Mouse (Mus musculus) midbrain, embryonic 15.5 days (tissue): ENCODE measurements at regions not wholly inside any gene's neighbourhood (a gene's known extent, or its start where the extent isn't known, plus 50 kb on each side); places are given as distances from the start of the nearest gene placed in this dataset.

Source experiments
- ATAC-seq: fragments of 200-750 bp; cut with Nextera tagmentation; replicated peaks from 2 replicates; pipeline ENCODE4 v1.8.0; 2017; ENCODE audit warnings: moderate TSS enrichment
- H3K27ac ChIP-seq: fragments of 300-500 bp; sonication (generic); 2 replicates; pipeline ENCODE4 v1.5.1; 2015; ENCODE audit warnings: mild to moderate bottlenecking, inconsistent platforms
- H3K27me3 ChIP-seq: fragments of 300-500 bp; sonication (generic); replicated peaks from 2 replicates; pipeline ENCODE4 v1.6.1; 2015; ENCODE audit warnings: inconsistent platforms
- H3K36me3 ChIP-seq: fragments of 300-500 bp; sonication (generic); replicated peaks from 2 replicates; pipeline ENCODE4 v1.6.1; 2015; ENCODE audit warnings: inconsistent platforms
- H3K4me1 ChIP-seq: fragments of 300-500 bp; sonication (generic); 2 replicates; pipeline ENCODE4 v1.6.1; 2015; ENCODE audit warnings: inconsistent platforms
- H3K4me2 ChIP-seq: fragments of 300-500 bp; sonication (generic); 2 replicates; pipeline ENCODE4 v1.6.1; 2015; ENCODE audit warnings: inconsistent platforms, mild to moderate bottlenecking, moderate library complexity
- H3K4me3 ChIP-seq: fragments of 300-500 bp; sonication (generic); 2 replicates; pipeline ENCODE4 v1.5.1; 2015; ENCODE audit warnings: mild to moderate bottlenecking, inconsistent platforms
- H3K9ac ChIP-seq: fragments of 300-500 bp; sonication (generic); 2 replicates; pipeline ENCODE4 v1.6.1; 2015; ENCODE audit warnings: mild to moderate bottlenecking, inconsistent platforms
- H3K9me3 ChIP-seq: fragments of 300-500 bp; sonication (generic); 2 replicates; pipeline ENCODE4 v1.6.1; 2016; ENCODE audit warnings: inconsistent platforms
- WGBS: fragments of 180-500 bp; shearing (Covaris S2); methylation state at CpG from one replicate; pipeline ENCODE4 v1.1.7; 2015; ENCODE audit warnings: mixed read lengths; 5-methylcytosine and 5-hydroxymethylcytosine counted together

- no peak for ATAC-seq
- Histone ChIP-seq H3K4me1 (no peaks in the 10 kb centered on the region), H3K27ac (no peak overlapping the region), H3K9me3 (no peaks in the 10 kb centered on the region), H3K4me2 (no peak overlapping the region), H3K4me3 (no peak overlapping the region), H3K9ac (no peak overlapping the region), H3K36me3 (no peaks in the 10 kb centered on the region), H3K27me3 (no peaks in the 10 kb centered on the region)
- WGBS, result 75% methylated on average over 7 of the region's 7 CpGs
Measured at GRCm38 (mm10) chr13:99047219-99047618, 62.9 kb upstream of the 1700024P04Rik start.

DNA sequence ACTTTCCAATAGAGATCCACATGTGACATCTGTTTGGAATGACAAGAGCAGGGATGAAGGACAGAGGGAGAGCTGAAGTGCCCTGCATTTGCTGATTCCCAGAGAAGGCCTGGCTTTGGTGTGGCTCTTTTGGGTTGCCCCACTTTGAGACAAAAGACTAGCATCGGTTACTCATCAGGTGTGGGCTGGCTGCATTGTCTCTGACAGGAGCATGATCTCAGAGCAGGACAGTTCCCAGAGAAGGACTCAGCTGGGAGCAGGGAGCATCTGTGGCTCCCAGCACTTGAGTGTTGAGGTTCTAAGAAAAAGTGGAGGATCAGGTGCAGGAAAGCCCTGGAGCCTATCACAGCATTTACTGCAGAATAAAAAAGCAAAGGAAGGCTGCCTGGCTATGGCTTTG lies 62.4 kb upstream of the 1700024P04Rik start:
- 79% methylated on average over 1 of the region's 1 CpGs for WGBS
- Histone ChIP-seq H3K4me3 (no peak overlapping the region), H3K9ac (no peak overlapping the region), H3K4me2 (no peak overlapping the region), H3K4me1 (no peaks in the 10 kb centered on the region), H3K9me3 (no peaks in the 10 kb centered on the region), H3K27me3 (no peaks in the 10 kb centered on the region), H3K36me3 (no peaks in the 10 kb centered on the region), H3K27ac (no peak overlapping the region)
- ATAC-seq, result no peak

DNA sequence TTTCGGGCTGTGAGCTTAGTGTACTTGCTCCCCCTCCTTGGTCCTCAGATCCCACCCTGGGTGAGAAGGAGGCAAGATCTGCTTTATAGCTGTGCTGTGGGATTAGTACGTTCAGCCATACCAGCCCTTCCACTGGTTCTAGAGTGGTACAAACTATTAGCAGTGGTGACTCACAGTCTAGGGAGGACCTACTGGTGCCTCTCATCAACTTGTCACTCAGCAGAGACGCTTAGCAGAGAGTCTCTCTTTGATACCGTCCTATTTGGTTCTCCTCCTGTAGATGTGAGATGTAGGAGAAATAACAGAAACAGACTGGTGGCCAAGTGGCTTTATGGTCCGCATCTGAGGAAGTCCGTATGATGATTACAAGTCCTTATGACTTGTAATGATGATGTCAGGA lies 57.7 kb upstream of the 1700024P04Rik start:
- Histone ChIP-seq H3K4me2 (no peak overlapping the region), H3K27me3 (no peaks in the 10 kb centered on the region), H3K9me3 (no peaks in the 10 kb centered on the region), H3K4me1 (no peaks in the 10 kb centered on the region), H3K4me3 (no peak overlapping the region), H3K9ac (no peak overlapping the region), H3K36me3 (no peaks in the 10 kb centered on the region), H3K27ac (no peak overlapping the region)
- no peak for ATAC-seq
- 89% methylated on average over 6 of the region's 6 CpGs for WGBS

GRCm38 (mm10) chr13:99041256-99041655 lies 56.9 kb upstream of the 1700024P04Rik start:
- no peak overlapping the region for H3K4me3 ChIP-seq
- no peak overlapping the region for H3K9ac ChIP-seq
- H3K4me1 ChIP-seq, result no peaks in the 10 kb centered on the region
- no peak for ATAC-seq
- WGBS, result 94% methylated on average over 6 of the region's 6 CpGs
- no peaks in the 10 kb centered on the region for H3K36me3 ChIP-seq
- H3K9me3 ChIP-seq, result no peaks in the 10 kb centered on the region
- no peak overlapping the region for H3K27ac ChIP-seq
- no peaks in the 10 kb centered on the region for H3K27me3 ChIP-seq
- no peak overlapping the region for H3K4me2 ChIP-seq

DNA sequence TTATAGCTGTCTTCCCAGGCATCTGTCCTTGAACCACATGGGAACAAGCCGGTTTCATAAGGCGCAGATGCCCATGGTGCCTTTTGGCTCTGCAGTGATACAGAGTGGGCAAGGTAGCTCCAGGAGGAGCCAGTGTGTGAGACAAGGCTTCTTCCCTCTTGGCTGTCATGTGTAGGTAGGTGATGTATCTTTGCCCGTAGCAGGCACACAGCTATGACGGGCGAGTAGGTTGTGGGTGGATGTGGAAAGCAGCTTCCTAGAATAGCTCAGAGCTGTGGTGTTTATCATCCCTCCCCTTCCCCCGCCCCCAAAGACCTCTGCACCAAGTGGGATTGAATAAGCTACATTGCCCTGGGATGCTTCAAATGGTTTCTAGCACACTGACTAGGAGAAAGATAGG lies 56.5 kb upstream of the 1700024P04Rik start:
- WGBS, result 96% methylated on average over 6 of the region's 6 CpGs
- Histone ChIP-seq H3K27me3 (no peaks in the 10 kb centered on the region), H3K27ac (no peak overlapping the region), H3K9me3 (no peaks in the 10 kb centered on the region), H3K4me1 (no peaks in the 10 kb centered on the region), H3K36me3 (no peaks in the 10 kb centered on the region), H3K4me2 (no peak overlapping the region), H3K9ac (no peak overlapping the region), H3K4me3 (no peak overlapping the region)
- ATAC-seq, result no peak

DNA sequence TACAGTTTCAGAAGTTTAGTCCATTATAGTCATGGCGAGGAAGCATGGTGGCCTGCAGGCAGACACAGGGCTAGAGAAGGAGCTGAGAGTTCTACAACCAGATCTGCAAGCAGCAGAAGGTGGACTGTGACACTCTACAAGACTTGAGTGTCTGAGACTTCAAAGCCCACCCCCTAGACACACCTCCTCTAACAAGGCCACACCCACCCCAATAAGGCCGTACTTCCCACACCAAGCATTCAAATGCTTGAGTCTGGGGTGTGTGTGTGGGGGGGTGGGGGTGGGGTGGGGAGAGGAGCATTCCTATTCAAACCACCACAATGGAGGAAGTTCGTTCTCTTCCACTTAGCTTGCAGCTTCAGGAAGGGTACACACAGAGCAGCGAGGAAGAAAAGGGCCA lies 55.8 kb upstream of the 1700024P04Rik start:
- Histone ChIP-seq H3K27ac (no peak overlapping the region), H3K9me3 (no peaks in the 10 kb centered on the region), H3K27me3 (no peaks in the 10 kb centered on the region), H3K9ac (no peak overlapping the region), H3K4me3 (no peak overlapping the region), H3K4me1 (no peaks in the 10 kb centered on the region), H3K36me3 (no peaks in the 10 kb centered on the region), H3K4me2 (no peak overlapping the region)
- no peak for ATAC-seq
- WGBS, result 67% methylated on average over 4 of the region's 4 CpGs

- no peak for ATAC-seq
- Histone ChIP-seq H3K27me3 (no peaks in the 10 kb centered on the region), H3K9ac (no peak overlapping the region), H3K4me2 (no peak overlapping the region), H3K27ac (no peak overlapping the region), H3K36me3 (no peaks in the 10 kb centered on the region), H3K4me3 (no peak overlapping the region), H3K9me3 (no peaks in the 10 kb centered on the region), H3K4me1 (no peaks in the 10 kb centered on the region)
- WGBS, result 93% methylated on average over 7 of the region's 7 CpGs
Measured at GRCm38 (mm10) chr13:99039063-99039385, 54.7 kb upstream of the 1700024P04Rik start.

GRCm38 (mm10) chr13:99038198-99039062 lies 54.1 kb upstream of the 1700024P04Rik start:
- Histone ChIP-seq H3K27me3 (no peaks in the 10 kb centered on the region), H3K9me3 (no peaks in the 10 kb centered on the region), H3K4me1 (no peaks in the 10 kb centered on the region), H3K4me3 (no peak overlapping the region), H3K36me3 (no peaks in the 10 kb centered on the region), H3K4me2 (no peak overlapping the region), H3K9ac (no peak overlapping the region), H3K27ac (no peak overlapping the region)
- WGBS, result 66% methylated on average over 15 of the region's 15 CpGs
- ATAC-seq, result no peak

- Histone ChIP-seq H3K36me3 (no peaks in the 10 kb centered on the region), H3K9ac (no peak overlapping the region), H3K9me3 (no peaks in the 10 kb centered on the region), H3K4me2 (no peak overlapping the region), H3K27me3 (no peaks in the 10 kb centered on the region), H3K27ac (no peak overlapping the region), H3K4me3 (no peak overlapping the region), H3K4me1 (no peaks in the 10 kb centered on the region)
- 88% methylated on average over 4 of the region's 4 CpGs for WGBS
- no peak for ATAC-seq
Measured at GRCm38 (mm10) chr13:99037131-99037530, 52.8 kb upstream of the 1700024P04Rik start.
